Mouse (Mus musculus): ENCODE results near the gene Wdr95. TPM values are rescaled to one million over a fixed set of nuclear protein-coding genes. Genes with fewer than 3 reads are reported as not detected.

The Wdr95 gene
- polyA plus RNA-seq, 1 experiment from 2014 or later: 0.36 TPM

DNA sequence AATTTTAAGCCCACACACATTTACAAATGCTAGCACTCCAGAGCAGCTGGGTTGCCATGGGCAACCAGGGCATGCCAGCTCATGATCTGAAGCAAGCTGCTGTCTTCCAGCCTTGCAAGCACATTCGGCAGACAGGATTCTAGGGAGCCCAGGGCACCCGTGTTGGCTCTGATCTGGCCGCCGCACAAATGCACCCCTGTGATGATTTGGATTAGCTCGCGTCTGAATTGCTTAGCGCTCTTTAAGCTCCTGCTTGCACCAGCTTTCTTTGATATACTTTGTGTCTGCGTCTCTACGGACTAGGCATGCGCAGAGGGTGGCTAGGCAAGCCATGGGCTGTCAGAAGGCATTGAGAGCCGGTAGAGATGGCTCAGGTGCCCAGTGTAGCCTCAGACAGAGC, 39.3 kb upstream of the Wdr95 start:
- Histone ChIP-seq H3K4me2 (replicated peaks; ENCODE audit: low read depth, low read length) (no peak overlapping the region), H3K9ac (replicated peaks; ENCODE audit: low read depth) (no peak overlapping the region), H3K4me3 (ENCODE audit: low read depth, low read length) (no peak overlapping the region), H3K9me3 (ENCODE audit: low read length) (no peaks in the 10 kb centered on the region), H3K27ac (ENCODE audit: low read length) (no peak overlapping the region), H3K36me3 (ENCODE audit: insufficient read depth, low read length) (no peaks in the 10 kb centered on the region), H3K27me3 (replicated peaks; ENCODE audit: insufficient read depth, low read length) (no peaks in the 10 kb centered on the region), H3K4me1 (ENCODE audit: insufficient read depth, low read depth, low read length) (no peaks in the 10 kb centered on the region)
- DNase-seq (ENCODE audit: low spot score): no peak
- no peak for ATAC-seq
- TF ChIP-seq CTCF (IDR thresholded peaks at IDR 0.05): no peak
- TF ChIP-seq EP300 (IDR thresholded peaks at IDR 0.05): no peak
- WGBS: 60% methylated on average over 11 of the region's 11 CpGs

DNA sequence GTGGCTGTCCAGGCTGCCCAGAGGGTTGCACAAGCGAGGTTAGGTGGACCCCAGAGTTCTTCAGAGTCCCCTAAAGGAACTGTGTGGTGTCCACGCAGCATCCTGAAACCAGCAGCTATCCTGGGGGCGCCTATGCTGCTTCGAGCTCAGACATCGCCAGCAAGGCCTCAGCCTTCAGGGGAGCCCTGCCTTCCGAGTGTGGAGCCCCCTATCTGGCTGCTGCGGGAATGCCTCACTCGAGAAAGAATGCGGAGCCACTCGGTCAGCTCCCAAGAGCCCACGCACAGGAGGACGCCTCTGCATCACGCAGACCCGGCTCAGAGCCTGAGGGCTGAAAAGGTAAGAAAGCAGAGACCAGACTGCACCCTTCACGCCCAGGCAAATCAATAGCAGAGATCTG, 38.2 kb upstream of the Wdr95 start:
- no peak for TF ChIP-seq CTCF (IDR thresholded peaks at IDR 0.05)
- TF ChIP-seq EP300 (IDR thresholded peaks at IDR 0.05): no peak
- Histone ChIP-seq H3K4me1 (ENCODE audit: insufficient read depth, low read depth, low read length) (no peaks in the 10 kb centered on the region), H3K36me3 (ENCODE audit: insufficient read depth, low read length) (no peaks in the 10 kb centered on the region), H3K27ac (ENCODE audit: low read length) (no peak overlapping the region), H3K9me3 (ENCODE audit: low read length) (no peaks in the 10 kb centered on the region), H3K4me2 (replicated peaks; ENCODE audit: low read depth, low read length) (no peak overlapping the region), H3K4me3 (ENCODE audit: low read depth, low read length) (no peak overlapping the region), H3K9ac (replicated peaks; ENCODE audit: low read depth) (no peak overlapping the region), H3K27me3 (replicated peaks; ENCODE audit: insufficient read depth, low read length) (no peaks in the 10 kb centered on the region)
- 66% methylated on average over 15 of the region's 15 CpGs for WGBS
- ATAC-seq (no peak), DNase-seq (ENCODE audit: low spot score) (no peak)

DNA sequence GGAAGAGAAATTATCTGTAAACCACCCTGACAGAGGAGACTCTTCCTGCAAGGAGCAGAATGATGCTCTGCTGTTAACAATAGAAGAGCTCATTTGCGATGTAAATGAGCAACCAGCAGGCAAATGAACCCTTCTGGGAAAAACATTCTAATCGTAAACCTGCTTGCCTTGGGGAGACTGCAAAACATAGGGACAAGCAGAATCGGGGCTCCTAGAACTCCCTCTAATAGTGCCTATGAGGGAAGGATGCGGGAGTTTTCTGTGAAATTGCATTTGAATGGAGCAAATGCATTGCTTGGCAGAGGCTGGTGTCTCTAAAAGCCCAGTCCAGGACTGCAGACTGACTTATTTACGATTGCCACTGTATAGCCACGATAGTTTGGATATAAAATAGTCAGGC, 32.8 kb upstream of the Wdr95 start:
- 67% methylated on average over 6 of the region's 6 CpGs for WGBS
- no peaks in the 10 kb centered on the region for H3K9me3 ChIP-seq (ENCODE audit: low read length)

DNA sequence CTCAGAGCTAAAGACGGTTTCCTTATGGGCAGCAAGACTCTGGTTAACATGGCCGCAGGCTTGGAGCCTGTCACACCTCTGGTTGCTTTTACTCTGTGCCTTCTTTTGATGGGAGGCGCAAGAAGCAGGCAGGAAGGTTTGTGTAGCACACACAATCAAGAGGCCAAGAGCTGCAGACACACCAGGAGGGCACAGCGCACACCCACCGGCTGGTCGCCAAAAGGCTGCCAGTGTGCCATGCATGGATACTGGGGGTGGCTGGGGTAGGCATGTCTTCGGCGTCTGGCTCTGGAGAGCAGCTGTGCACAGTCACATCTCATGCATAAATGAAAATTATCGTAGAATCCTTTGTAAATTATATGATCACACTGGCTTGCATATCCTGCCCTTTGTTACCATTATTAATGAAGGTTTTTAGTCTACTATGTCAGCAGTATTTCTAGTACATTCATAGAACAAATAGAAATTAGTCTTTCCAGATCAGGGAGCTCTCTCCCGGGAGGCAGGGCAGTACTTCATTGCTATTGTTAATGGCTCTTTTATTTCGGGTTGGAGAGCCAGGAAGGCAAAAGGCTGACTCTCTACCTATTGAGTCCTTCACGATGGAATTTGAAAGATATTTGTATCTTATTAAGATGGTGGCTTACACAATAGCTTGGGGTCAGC, 31.9 kb upstream of the Wdr95 start:
- H3K4me3 ChIP-seq (ENCODE audit: low read depth, low read length): no peak overlapping the region
- H3K27me3 ChIP-seq (replicated peaks; ENCODE audit: insufficient read depth, low read length): no peaks in the 10 kb centered on the region
- no peak overlapping the region for H3K27ac ChIP-seq (ENCODE audit: low read length)
- no peak overlapping the region for H3K4me2 ChIP-seq (replicated peaks; ENCODE audit: low read depth, low read length)
- no peaks in the 10 kb centered on the region for H3K4me1 ChIP-seq (ENCODE audit: insufficient read depth, low read depth, low read length)
- no peak for TF ChIP-seq CTCF (IDR thresholded peaks at IDR 0.05)
- no peak for TF ChIP-seq EP300 (IDR thresholded peaks at IDR 0.05)
- WGBS: 69% methylated on average over 12 of the region's 12 CpGs
- no peak for ATAC-seq
- H3K9me3 ChIP-seq (ENCODE audit: low read length): no peaks in the 10 kb centered on the region
- no peaks in the 10 kb centered on the region for H3K36me3 ChIP-seq (ENCODE audit: insufficient read depth, low read length)
- no peak for DNase-seq (ENCODE audit: low spot score)
- H3K9ac ChIP-seq (replicated peaks; ENCODE audit: low read depth): no peak overlapping the region

More for the DNA sequence above, 32.8 kb upstream of the Wdr95 start:
- H3K9ac ChIP-seq (replicated peaks; ENCODE audit: low read depth): no peak overlapping the region
- DNase-seq (ENCODE audit: low spot score): no peak
- H3K27me3 ChIP-seq (replicated peaks; ENCODE audit: insufficient read depth, low read length): no peaks in the 10 kb centered on the region
- H3K27ac ChIP-seq (ENCODE audit: low read length): no peak overlapping the region
- no peak overlapping the region for H3K4me2 ChIP-seq (replicated peaks; ENCODE audit: low read depth, low read length)
- H3K4me3 ChIP-seq (ENCODE audit: low read depth, low read length): no peak overlapping the region
- no peaks in the 10 kb centered on the region for H3K36me3 ChIP-seq (ENCODE audit: insufficient read depth, low read length)
- ATAC-seq: no peak
- no peak for TF ChIP-seq EP300 (IDR thresholded peaks at IDR 0.05)
- no peak for TF ChIP-seq CTCF (IDR thresholded peaks at IDR 0.05)
- H3K4me1 ChIP-seq (ENCODE audit: insufficient read depth, low read depth, low read length): no peaks in the 10 kb centered on the region

DNA sequence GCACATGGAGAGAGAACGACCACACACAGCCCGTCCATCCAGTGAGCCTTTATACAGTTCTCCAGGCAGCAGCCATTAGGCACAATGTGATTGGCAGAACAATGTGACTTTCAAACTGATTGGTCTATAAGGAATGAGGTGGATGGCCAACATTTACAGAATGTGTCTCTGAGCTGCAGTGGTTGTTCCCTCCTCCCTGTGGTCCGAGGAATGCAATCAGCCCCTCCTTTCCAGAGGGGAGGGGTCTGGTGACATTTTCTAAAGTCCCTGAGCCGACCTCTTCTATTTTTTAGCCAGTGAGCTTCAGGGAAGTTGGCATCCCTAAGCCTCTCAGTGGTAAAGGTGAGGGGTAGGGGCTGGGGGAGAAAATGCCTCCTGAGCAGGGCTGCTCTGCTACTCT, 28.5 kb upstream of the Wdr95 start:
- Histone ChIP-seq H3K4me1 (ENCODE audit: insufficient read depth, low read depth, low read length) (no peaks in the 10 kb centered on the region), H3K4me3 (ENCODE audit: low read depth, low read length) (no peak overlapping the region), H3K4me2 (replicated peaks; ENCODE audit: low read depth, low read length) (no peak overlapping the region), H3K27ac (ENCODE audit: low read length) (no peak overlapping the region), H3K9me3 (ENCODE audit: low read length) (no peaks in the 10 kb centered on the region), H3K9ac (replicated peaks; ENCODE audit: low read depth) (no peak overlapping the region), H3K36me3 (ENCODE audit: insufficient read depth, low read length) (no peaks in the 10 kb centered on the region), H3K27me3 (replicated peaks; ENCODE audit: insufficient read depth, low read length) (no peaks in the 10 kb centered on the region)
- DNase-seq (ENCODE audit: low spot score) (peak; percentile 4), ATAC-seq (no peak)
- TF ChIP-seq EP300 (IDR thresholded peaks at IDR 0.05) (no peak), CTCF (IDR thresholded peaks at IDR 0.05) (no peak)
- 41% methylated on average over 4 of the region's 4 CpGs for WGBS

DNA sequence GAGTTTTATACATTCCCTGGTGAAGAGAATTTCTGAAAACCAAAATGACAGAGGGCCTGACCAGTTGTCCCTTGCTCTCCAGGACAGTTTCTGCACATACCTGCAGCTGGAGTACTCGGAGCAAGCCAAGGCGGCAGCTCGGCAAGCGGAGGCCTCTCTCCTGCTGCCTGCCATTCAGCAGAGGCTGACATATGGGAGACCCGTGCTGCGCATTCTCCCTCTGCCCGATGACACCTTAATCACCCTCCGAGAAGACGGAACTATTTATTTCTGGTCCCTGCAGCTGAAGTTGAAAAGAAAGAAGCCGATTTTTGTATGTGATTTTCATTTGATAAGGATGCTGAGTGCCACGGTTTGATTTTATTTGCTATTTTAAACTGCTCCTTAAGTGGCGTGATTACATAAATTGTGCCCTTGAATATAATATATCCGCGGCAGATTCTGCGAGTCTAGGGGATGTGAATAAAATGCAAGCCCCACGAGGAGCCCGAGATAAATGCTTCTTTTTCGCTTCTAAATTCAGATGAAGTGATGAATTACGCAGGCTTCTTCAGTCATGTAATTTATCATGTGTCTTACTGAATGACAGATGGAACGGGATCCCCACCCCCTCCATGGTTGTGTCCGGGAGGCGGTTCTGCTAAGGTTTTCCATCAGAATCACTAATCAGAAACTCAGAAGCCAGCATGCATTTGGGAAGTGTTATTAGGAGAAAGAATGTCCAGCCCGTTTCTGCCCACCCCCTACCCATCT, 24.9 kb upstream of the Wdr95 start:
- ATAC-seq: no peak
- WGBS: 67% methylated on average over 23 of the region's 23 CpGs
- no peaks in the 10 kb centered on the region for H3K27me3 ChIP-seq (replicated peaks; ENCODE audit: insufficient read depth, low read length)
- no peaks in the 10 kb centered on the region for H3K9me3 ChIP-seq (ENCODE audit: low read length)
- no peak overlapping the region for H3K9ac ChIP-seq (replicated peaks; ENCODE audit: low read depth)
- no peak overlapping the region for H3K4me2 ChIP-seq (replicated peaks; ENCODE audit: low read depth, low read length)
- no peak overlapping the region for H3K27ac ChIP-seq (ENCODE audit: low read length)
- H3K4me3 ChIP-seq (ENCODE audit: low read depth, low read length): no peak overlapping the region
- no peaks in the 10 kb centered on the region for H3K36me3 ChIP-seq (ENCODE audit: insufficient read depth, low read length)
- TF ChIP-seq CTCF (IDR thresholded peaks at IDR 0.05) (no peak), EP300 (IDR thresholded peaks at IDR 0.05) (no peak)
- no peak for DNase-seq (ENCODE audit: low spot score)
- H3K4me1 ChIP-seq (ENCODE audit: insufficient read depth, low read depth, low read length): no peaks in the 10 kb centered on the region; the same call in 1 of the 2 replicates
